Mouse (Mus musculus) spleen, postnatal 10 days (tissue): Measurements from ENCODE around the gene Prkn.
A peak's percentile ranks its signal among the peaks of the same experiment; 100 is the strongest.

Experiments used
- DNase-seq, 2 experiments: peaks; one replicate each; pipeline ENCODE4 v3.0.0; 2021 to 2022; ENCODE audit warnings: low spot score in 2 of 2

Gene Prkn

DNA sequence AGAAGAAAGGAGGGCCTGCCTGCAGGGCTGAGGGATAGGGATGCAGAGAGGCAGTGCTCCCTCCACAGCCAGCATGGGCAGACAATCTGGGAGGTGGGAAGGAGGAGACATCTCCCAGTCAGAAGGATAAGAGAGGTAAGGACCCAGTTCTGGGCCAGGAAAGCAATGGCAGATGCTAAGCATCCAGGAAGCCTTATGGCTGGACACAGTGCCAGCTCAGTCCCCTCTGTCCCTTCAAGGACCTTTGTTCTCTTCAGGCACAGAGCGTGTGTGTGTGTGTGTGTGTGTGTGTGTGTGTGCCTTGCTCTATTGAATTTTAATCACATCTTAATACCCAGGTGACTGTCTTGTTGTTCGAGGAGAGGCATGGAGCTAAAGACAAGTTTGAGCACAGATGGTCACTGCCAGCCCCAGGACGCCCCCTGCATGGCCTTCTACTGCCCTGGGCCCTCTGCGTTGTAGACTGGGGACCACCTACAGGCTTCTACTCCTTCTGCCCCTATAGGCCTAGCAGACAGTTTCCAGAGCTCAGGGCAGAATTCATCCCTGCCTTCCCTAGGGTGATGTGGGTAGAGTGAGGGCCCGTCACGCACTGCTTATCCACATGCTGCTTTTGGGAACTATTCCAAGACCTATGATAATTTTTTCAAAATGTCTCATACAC is 1252.8 kb downstream of the Prkn start:
- DNase-seq, result no peak

GRCm38 (mm10) chr17:12094016-12094415 is 1253.8 kb downstream of the Prkn start:
- no peak for DNase-seq

DNA sequence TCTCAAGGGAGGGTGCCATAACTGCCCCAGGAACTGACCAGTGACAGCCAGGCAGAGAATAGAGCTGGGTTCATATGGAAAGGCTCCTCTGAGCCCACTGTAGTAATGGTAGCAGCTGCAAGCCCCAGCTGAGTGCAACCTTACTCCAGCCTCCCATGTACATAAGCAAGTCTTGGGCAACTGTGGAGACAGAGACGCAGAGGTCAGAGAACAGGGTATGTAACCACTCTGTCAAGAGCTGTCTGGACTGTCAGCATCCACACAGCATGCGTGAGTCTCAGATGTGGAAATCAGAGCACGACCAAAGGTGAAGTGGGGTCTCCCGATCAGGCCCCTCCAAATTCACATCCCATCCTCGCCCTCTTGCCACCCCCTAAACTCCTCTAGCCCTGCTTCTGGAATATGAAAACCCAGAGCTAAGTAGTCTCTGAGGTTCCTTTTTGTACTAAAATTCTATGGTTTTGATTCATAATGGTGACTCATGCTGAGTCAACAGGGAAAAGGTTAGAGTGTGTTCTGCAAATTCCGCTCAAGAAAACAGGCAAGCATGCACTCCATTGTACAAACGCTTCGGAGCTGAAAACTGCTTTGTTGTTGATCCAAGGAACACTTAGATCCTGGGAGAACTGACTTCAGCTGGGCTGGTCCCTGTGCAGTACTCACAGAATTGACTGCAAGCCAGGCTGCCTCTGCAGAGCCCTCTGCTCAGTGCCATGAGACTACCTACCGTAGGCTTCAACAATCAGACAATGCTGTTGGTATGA is 1254.8 kb downstream of the Prkn start:
- no peak for DNase-seq

GRCm38 (mm10) chr17:12099415-12099814 is 1259.2 kb downstream of the Prkn start:
- peak in 1 of 2 experiments; percentile 31 for DNase-seq

- DNase-seq, result no peak
Measured at GRCm38 (mm10) chr17:12102326-12102725, 1262.1 kb downstream of the Prkn start.

DNA sequence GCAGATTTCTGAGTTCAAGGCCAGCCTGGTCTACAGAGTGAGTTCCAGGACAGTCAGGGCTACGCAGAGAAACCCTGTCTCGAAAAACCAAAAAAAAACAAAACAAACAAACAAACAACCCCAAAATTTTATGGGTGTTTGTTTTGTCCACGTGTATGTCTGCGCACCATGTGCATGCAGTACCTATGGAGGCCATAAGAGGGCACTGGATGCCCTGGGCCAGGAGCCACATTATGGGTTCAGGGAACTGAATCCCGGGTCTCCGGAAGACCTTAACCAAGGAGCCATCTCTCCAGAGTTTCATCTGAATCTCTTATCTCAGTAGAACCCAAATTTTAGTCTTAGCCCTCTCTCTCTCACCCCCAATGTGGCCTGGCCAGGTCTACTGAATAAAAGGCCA is 1263.6 kb downstream of the Prkn start:
- DNase-seq, result peak; percentile 50 to 66

DNA sequence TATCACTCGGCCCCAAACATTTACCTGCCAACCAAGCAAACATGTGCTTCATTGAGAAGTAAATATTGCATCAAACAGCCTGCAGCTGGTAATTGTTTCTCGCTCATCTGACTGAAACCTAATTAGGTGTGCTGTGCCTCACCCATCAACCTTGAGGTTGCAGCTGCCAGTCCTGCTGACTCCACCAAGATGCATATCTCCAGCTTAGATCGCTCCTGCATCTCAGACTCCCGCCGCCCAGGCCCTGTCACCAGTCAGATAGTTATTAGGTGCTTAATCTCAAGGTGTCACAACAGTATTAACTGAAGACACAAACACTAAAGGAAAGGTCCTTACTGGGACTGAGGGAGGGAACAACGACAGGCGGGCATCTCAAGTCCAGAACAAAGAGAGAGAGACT is 1264.1 kb downstream of the Prkn start:
- peak in 1 of 2 experiments; percentile 21 for DNase-seq

DNA sequence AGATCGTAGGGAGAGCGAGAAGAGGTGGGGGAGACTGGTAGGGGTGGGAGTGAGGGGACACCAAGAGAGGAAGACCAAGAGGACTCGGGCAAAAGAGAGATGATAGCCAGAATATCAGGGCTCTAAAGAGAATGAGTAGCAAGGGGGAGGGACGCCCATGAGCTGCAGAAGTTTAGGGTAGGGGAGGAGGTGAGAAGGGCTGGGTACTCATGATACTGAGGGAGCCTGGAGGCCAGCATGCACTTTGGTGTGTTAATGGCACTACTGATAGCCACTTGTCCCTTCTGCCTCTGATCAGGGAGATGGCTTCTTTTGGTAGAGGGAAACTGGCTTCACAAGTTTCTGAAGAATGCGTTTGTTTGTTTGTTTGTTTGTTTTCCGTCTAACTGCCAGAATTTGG is 1264.5 kb downstream of the Prkn start:
- no peak for DNase-seq

GRCm38 (mm10) chr17:12106255-12106654 is 1266.1 kb downstream of the Prkn start:
- no peak for DNase-seq
